Mouse (Mus musculus) lung, adult 2 months (tissue): ENCODE results near the gene Bace1.

Source experiments
- CTCF ChIP-seq: fragments of 200-500 bp; IDR thresholded peaks from 2 replicates; pipeline ENCODE4 v1.5.1; 2011; ENCODE audit warnings: mild to moderate bottlenecking, low read length, control low read depth; ENCODE audit not compliant: insufficient read depth
- POLR2A ChIP-seq: fragments of 200-500 bp; IDR thresholded peaks from 2 replicates; pipeline ENCODE4 v1.6.1; 2011; ENCODE audit warnings: low read depth, mild to moderate bottlenecking, control low read depth, low read length, borderline replicate concordance; ENCODE audit errors: extremely low read depth

GRCm38 (mm10) chr9:45843007-45843406 lies 4.6 kb downstream of the Bace1 start:
- no peak for TF ChIP-seq CTCF
- no peak for TF ChIP-seq POLR2A
